Mouse (Mus musculus) embryonic facial prominence, embryonic 14.5 days (tissue): ENCODE results near the gene Gjb4. TPM values are rescaled to one million over a fixed set of nuclear protein-coding genes. Genes with fewer than 3 reads are reported as not detected.
A peak's percentile ranks its signal among the peaks of the same experiment; 100 is the strongest.

Experiments
- ATAC-seq: fragments of 200-750 bp; cut with Nextera tagmentation; 2 replicates; pipeline ENCODE4 v1.8.0; 2017; ENCODE audit warnings: low read depth, moderate number of reproducible peaks, moderate TSS enrichment
- DNase-seq: peaks from one replicate; pipeline ENCODE4 v3.0.0-alpha.2; 2015; ENCODE audit warnings: low spot score
- H3K27ac ChIP-seq: fragments of 300-500 bp; sonication (generic); replicated peaks from 2 replicates; pipeline ENCODE4 v1.5.1; 2014; ENCODE audit warnings: low read depth, mild to moderate bottlenecking, low read length, moderate library complexity
- H3K27me3 ChIP-seq: fragments of 300-500 bp; sonication (generic); replicated peaks from 2 replicates; pipeline ENCODE4 v1.6.1; 2014; ENCODE audit warnings: low read length; ENCODE audit not compliant: control insufficient read depth, insufficient read depth
- H3K36me3 ChIP-seq: fragments of 300-500 bp; sonication (generic); 2 replicates; pipeline ENCODE4 v1.6.1; 2014; ENCODE audit warnings: low read length, mixed read lengths; ENCODE audit not compliant: control insufficient read depth, insufficient read depth
- H3K4me1 ChIP-seq: fragments of 300-500 bp; sonication (generic); 2 replicates; pipeline ENCODE4 v1.6.1; 2014; ENCODE audit warnings: antibody characterized with exemption, low read length; ENCODE audit not compliant: control insufficient read depth, insufficient read depth
- H3K4me2 ChIP-seq: fragments of 300-500 bp; sonication (generic); 2 replicates; pipeline ENCODE4 v1.6.1; 2014; ENCODE audit warnings: low read depth, mild to moderate bottlenecking, low read length, moderate library complexity, mixed read lengths
- H3K4me3 ChIP-seq: fragments of 300-500 bp; sonication (generic); 2 replicates; pipeline ENCODE4 v1.5.1; 2014; ENCODE audit warnings: low read depth, mild to moderate bottlenecking, low read length
- H3K9ac ChIP-seq: fragments of 300-500 bp; sonication (generic); 2 replicates; pipeline ENCODE4 v1.6.1; 2014; ENCODE audit warnings: low read depth, mild to moderate bottlenecking, low read length, moderate library complexity, mixed read lengths
- H3K9me3 ChIP-seq: fragments of 300-500 bp; sonication (generic); 2 replicates; pipeline ENCODE4 v1.6.1; 2016; ENCODE audit warnings: low read length; ENCODE audit not compliant: control insufficient read depth
- WGBS: fragments of 180-500 bp; shearing (Covaris S2); extraction: QIAGEN DNeasy Blood & Tissue Kit; methylation state at CpG from one replicate; pipeline ENCODE4 v1.1.7; 2014; 5-methylcytosine and 5-hydroxymethylcytosine counted together
- polyA plus RNA-seq: library from polyadenylated mRNA; unstranded; fragments of >200 nt; fragmentation: Nextera tagmentation; extraction: Ambion mirVana; gene quantifications from 2 replicates; pipeline ENCODE4 v1.2.1, GENCODE M21; 2014

Gene Gjb4
- polyA plus RNA-seq: 0.60 and 1.3 TPM in 2 replicates

DNA sequence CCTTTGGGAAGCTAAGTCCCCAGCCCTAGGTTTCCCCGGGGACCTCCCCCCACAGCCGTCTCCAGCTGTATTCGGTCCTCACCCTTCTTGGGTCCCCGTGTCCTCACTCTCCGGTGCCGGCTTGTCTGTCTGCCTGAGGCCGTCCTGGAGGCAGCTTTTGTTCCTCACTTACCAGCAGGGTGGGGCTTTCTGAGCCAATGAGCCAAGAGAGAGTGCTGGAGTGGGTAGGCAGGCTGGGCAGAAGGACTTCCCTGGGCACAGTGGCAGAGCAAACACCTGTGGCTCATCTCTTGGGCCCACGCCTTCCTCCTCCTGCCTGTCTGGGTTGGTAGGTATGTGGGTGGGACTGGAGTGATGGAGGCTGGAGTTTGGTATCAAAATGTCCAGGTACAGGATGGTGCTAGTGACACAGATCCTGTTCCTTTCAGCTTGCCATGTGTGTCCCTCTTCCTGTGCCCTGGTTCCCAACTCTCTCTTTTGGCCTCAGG lies at the start of gene Gjb4:
TSS of gene Gjb4 (minus strand) at position 131 of the 488 bp plus-strand sequence.
- DNase-seq: no peak
- no peak within 1 kb of the TSS for H3K4me3 ChIP-seq
- WGBS: 44% methylated on average over 8 of the region's 8 CpGs
- no peaks in the 10 kb centered on the region for H3K9me3 ChIP-seq
- ATAC-seq: no peak
- no peak within 1 kb of the TSS for H3K4me2 ChIP-seq
- H3K27me3 ChIP-seq: no peaks in the 10 kb centered on the region
- H3K27ac ChIP-seq: no peak within 1 kb of the TSS
- no peak within 1 kb of the TSS for H3K9ac ChIP-seq
- H3K4me1 ChIP-seq: no peaks in the 10 kb centered on the region
- no peaks in the 10 kb centered on the region for H3K36me3 ChIP-seq

DNA sequence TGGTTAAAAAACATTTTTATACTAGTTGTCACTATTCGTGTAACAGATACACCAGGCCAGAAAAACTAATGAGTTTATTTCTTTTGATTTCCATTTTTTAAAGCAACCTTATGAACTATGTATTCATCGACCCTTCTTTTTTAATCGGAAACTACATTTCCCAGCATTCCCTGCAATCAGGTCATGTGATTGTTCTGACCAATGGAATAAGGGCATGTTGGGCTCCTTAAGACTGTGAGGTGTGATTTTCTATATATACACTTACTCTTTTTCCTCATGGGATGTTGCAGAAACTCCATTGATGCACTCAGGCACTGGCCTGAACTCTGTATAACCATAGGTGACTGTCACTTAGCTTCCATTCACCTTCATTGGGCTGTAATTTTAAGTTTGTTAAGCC lies 48.7 kb upstream of the Gjb4 start:
- ATAC-seq (no peak), DNase-seq (no peak)
- Histone ChIP-seq H3K36me3 (no peaks in the 10 kb centered on the region), H3K4me2 (no peak overlapping the region), H3K27ac (no peak overlapping the region), H3K4me3 (no peak overlapping the region), H3K27me3 (no peaks in the 10 kb centered on the region), H3K9me3 (no peaks in the 10 kb centered on the region), H3K9ac (no peak overlapping the region), H3K4me1 (no peaks in the 10 kb centered on the region)
- WGBS: 62% methylated on average over 3 of the region's 3 CpGs

DNA sequence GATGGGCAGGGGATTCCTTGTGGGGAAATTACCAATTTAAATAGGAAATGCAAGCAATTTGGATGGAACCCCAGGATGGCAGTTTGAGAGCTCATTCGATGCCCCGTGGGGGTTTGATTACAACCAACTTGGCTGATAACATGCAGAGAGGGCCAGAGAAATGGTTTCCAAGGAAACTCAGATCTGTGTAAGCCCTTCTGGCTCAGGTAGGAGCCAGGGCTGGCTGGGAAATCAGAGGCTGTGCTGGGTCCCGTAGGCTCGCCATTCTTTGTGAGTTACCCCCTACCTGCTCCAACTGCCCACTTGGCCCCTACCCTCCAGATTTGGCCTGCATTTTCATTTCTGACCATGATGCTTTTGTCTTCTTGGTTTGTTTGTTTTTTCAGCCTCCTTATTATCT lies 48.3 kb upstream of the Gjb4 start:
- H3K4me1 ChIP-seq: no peaks in the 10 kb centered on the region
- DNase-seq (no peak), ATAC-seq (no peak)
- no peak overlapping the region for H3K27ac ChIP-seq
- no peaks in the 10 kb centered on the region for H3K9me3 ChIP-seq
- no peak overlapping the region for H3K9ac ChIP-seq
- WGBS: 77% methylated on average over 4 of the region's 4 CpGs
- H3K27me3 ChIP-seq: no peaks in the 10 kb centered on the region
- H3K4me2 ChIP-seq: no peak overlapping the region
- H3K4me3 ChIP-seq: no peak overlapping the region
- H3K36me3 ChIP-seq: no peaks in the 10 kb centered on the region

DNA sequence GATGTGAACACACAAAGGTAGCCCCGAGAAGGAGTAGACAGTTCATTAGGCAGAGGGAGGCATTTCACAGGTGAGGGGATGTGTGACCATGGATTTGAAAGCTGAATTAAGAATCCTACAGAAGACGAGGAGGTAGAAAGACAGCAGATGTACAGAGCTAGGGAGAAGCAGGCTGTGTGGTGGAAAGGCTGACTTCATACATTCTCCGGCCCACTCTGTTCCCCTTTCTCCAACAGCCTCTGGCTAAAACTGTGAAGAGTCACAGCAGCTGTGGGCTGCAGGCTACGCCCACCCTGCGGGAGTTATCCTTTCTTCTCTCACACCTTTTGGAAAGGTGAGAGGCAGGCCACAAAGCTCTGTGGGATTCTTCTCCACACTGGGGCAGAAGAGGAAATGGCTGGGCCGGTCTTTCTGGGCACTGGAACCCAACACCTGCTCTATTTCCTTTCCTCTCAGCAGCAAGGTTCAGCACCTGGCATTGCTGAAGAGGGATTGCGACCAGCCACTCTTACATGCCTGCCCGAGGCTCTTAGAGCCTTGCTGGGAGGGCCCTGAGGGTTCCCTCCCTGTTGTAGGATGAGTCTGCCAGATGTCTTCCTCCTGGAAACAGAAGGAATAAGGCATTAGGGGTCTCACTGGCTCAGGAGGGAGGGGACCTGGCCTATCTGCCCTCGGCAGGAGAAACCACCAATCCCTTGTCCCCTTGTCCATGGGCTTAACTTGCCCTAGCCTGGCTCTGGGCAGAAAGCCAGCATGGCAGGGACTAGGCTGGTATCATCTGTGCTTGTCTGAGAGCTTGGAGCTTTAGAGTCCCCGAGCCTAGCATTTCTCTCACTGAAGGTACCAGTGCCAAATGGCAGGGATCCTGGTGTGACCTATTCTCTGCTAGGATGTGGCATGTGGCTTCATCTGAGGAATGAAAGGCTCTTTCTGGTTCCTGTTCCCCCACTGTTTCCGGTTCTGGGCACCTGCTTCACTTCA lies 46.6 kb upstream of the Gjb4 start:
- Histone ChIP-seq H3K9ac (no peak overlapping the region), H3K27ac (no peak overlapping the region), H3K4me2 (no peak overlapping the region), H3K36me3 (no peaks in the 10 kb centered on the region), H3K27me3 (no peaks in the 10 kb centered on the region), H3K9me3 (no peaks in the 10 kb centered on the region), H3K4me1 (no peaks in the 10 kb centered on the region), H3K4me3 (no peak overlapping the region)
- WGBS: 66% methylated on average over 11 of the region's 11 CpGs
- no peak for ATAC-seq
- no peak for DNase-seq

- ATAC-seq: no peak
- H3K4me1 ChIP-seq: no peaks in the 10 kb centered on the region
These were observed 41.7 kb upstream of the Gjb4 start for GRCm38 (mm10) chr4:127395591-127395990.

GRCm38 (mm10) chr4:127389645-127390044 lies 35.8 kb upstream of the Gjb4 start:
- H3K4me2 ChIP-seq: no peak overlapping the region
- H3K27ac ChIP-seq: no peak overlapping the region
- ATAC-seq (no peak), DNase-seq (no peak)
- no peaks in the 10 kb centered on the region for H3K27me3 ChIP-seq
- H3K9me3 ChIP-seq: 0 out of 2 replicates have a peak, but pooled peaks cover 5% of the 10 kb centered on the region
- no peak overlapping the region for H3K4me3 ChIP-seq
- no peak overlapping the region for H3K9ac ChIP-seq
- no peaks in the 10 kb centered on the region for H3K4me1 ChIP-seq
- no peaks in the 10 kb centered on the region for H3K36me3 ChIP-seq
- 64% methylated on average over 13 of the region's 13 CpGs for WGBS

More at GRCm38 (mm10) chr4:127395591-127395990, 41.7 kb upstream of the Gjb4 start:
- Histone ChIP-seq H3K9me3 (0 out of 2 replicates have a peak, but pooled peaks cover 5% of the 10 kb centered on the region), H3K4me2 (no peak overlapping the region), H3K4me3 (no peak overlapping the region), H3K27me3 (no peaks in the 10 kb centered on the region), H3K36me3 (no peaks in the 10 kb centered on the region), H3K9ac (no peak overlapping the region), H3K27ac (no peak overlapping the region)
- WGBS: 77% methylated on average over 4 of the region's 4 CpGs
- no peak for DNase-seq

DNA sequence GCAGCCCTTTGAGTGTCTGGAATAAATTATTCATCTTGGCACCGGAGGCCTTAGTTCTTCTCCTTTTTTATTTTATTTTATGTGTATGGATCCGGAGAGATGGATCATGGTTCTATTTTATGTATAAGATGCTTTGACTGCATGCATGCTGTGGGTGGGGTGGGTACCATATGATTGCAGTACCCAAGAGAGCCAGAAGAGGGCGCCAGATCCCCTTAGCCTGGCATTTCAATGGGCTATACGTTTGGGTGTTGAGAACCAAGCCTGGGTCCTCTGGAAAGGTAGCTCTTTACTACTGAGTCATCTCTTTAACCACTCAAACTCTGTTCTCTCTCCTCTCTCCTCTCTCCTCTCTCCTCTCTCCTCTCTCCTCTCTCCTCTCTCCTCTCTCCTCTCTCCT lies 23.5 kb upstream of the Gjb4 start:
- Histone ChIP-seq H3K4me2 (no peak overlapping the region), H3K4me3 (no peak overlapping the region), H3K9ac (no peak overlapping the region), H3K36me3 (no peaks in the 10 kb centered on the region), H3K4me1 (no peaks in the 10 kb centered on the region), H3K27ac (no peak overlapping the region), H3K27me3 (no peaks in the 10 kb centered on the region), H3K9me3 (no peaks in the 10 kb centered on the region)
- DNase-seq (no peak), ATAC-seq (no peak)
- 29% methylated on average over 4 of the region's 4 CpGs for WGBS

DNA sequence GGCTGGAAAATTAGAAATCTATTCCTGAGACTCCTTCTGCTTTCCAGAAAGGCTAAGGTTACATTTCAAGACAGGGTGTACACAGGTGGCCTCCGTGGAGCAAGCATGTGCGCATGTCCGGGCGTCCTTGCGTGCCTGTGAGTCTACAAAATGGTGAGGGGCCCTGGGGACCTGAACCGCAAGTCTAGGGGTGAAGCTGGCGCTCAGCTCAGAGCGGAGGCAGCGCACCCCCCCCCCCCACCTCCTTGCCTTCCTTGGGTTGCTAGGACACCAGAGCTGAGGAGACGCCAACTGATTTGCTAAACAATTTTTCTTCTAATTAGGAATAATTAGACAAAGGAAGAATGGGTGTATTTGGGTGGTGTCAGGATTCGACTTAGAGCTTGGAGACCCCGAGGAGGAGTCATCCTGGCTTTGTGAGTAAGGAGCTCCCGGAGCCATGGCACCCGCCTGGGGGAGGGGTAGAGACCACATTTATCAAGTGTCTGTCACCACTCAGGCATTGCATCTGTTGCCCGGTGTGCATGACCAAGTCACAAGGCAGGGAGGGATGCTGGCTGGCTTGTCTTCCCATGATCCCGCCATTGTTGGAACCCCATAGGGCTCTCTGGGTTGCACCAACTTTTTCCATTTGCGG lies 21.8 kb upstream of the Gjb4 start:
- 75% methylated on average over 17 of the region's 17 CpGs for WGBS
- ATAC-seq (peak; percentile 58; the same call in 1 of the 2 replicates), DNase-seq (no peak)

More for the DNA sequence above, 21.8 kb upstream of the Gjb4 start:
- Histone ChIP-seq H3K4me3 (no peak overlapping the region), H3K36me3 (no peaks in the 10 kb centered on the region), H3K4me2 (no peak overlapping the region), H3K4me1 (no peaks in the 10 kb centered on the region), H3K27ac (no peak overlapping the region), H3K27me3 (no peaks in the 10 kb centered on the region), H3K9me3 (no peaks in the 10 kb centered on the region), H3K9ac (no peak overlapping the region)
